Mouse (Mus musculus): ENCODE measurements around the gene Borcs5. TPM values are rescaled to one million over a fixed set of nuclear protein-coding genes. Genes with fewer than 3 reads are reported as not detected.

Gene Borcs5
- polyA plus RNA-seq, 1 experiment from 2014 or later = 37.4 TPM

Other genes starting within 250 kb of the Borcs5 start
- gene Bcl2l14, start 243.2 kb upstream of the Borcs5 start, polyA plus RNA-seq (2014; fragmentation: Nextera tagmentation; extraction: Ambion mirVana) = 0.15 and 0.17 TPM in 2 replicates
- gene Lrp6, start 72.5 kb upstream of the Borcs5 start, polyA plus RNA-seq (2014; fragmentation: Nextera tagmentation; extraction: Ambion mirVana) = 28.9 and 37.1 TPM in 2 replicates
- gene Mansc1, start 7.0 kb upstream of the Borcs5 start, polyA plus RNA-seq (2014; fragmentation: Nextera tagmentation; extraction: Ambion mirVana) = 0.66 and 0.93 TPM in 2 replicates
- 13.0 and 16.3 TPM in 2 replicates for gene Dusp16, start 153.1 kb downstream of the Borcs5 start, polyA plus RNA-seq (2014; fragmentation: Nextera tagmentation; extraction: Ambion mirVana)
- 1.3 and 1.4 TPM in 2 replicates for gene Crebl2, start 190.6 kb downstream of the Borcs5 start, polyA plus RNA-seq (2014; fragmentation: Nextera tagmentation; extraction: Ambion mirVana)

Data from hindbrain, embryonic 11.5 days (tissue).